Mouse (Mus musculus) lung, postnatal 0 days (tissue): Measurements from ENCODE around the gene Hspb9.

Experiments
- CTCF ChIP-seq: IDR thresholded peaks from 2 replicates; pipeline ENCODE4 v1.5.1; 2016; ENCODE audit warnings: antibody characterized with exemption, mild to moderate bottlenecking
- EP300 ChIP-seq: IDR thresholded peaks from 2 replicates; pipeline ENCODE4 v1.6.1; 2016; ENCODE audit warnings: antibody characterized with exemption, mild to moderate bottlenecking, control low read depth

DNA sequence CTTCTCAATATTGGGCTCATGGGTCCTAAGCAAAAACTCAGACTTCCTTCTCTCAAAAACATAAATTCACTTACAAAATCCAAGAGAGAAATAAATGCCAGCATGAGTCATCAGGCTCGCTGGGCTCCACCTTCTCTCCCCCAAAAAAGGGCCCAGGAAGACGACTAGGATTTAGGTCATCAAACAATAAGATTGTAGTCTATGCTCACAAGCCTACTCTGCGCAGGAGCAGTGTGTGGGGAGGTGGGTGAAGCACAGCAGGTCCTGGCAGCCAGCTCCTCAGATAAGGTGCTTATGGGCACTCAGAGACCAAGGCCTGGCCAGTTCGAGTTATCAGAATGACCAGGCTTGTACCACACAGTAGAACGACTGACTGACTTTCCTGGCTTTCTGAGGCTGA, 6.7 kb downstream of the Hspb9 start:
- TF ChIP-seq CTCF (no peak), EP300 (no peak)
